Comparison of ENCODE assay signal across 10 mouse cellular contexts in the genomic region with DNA sequence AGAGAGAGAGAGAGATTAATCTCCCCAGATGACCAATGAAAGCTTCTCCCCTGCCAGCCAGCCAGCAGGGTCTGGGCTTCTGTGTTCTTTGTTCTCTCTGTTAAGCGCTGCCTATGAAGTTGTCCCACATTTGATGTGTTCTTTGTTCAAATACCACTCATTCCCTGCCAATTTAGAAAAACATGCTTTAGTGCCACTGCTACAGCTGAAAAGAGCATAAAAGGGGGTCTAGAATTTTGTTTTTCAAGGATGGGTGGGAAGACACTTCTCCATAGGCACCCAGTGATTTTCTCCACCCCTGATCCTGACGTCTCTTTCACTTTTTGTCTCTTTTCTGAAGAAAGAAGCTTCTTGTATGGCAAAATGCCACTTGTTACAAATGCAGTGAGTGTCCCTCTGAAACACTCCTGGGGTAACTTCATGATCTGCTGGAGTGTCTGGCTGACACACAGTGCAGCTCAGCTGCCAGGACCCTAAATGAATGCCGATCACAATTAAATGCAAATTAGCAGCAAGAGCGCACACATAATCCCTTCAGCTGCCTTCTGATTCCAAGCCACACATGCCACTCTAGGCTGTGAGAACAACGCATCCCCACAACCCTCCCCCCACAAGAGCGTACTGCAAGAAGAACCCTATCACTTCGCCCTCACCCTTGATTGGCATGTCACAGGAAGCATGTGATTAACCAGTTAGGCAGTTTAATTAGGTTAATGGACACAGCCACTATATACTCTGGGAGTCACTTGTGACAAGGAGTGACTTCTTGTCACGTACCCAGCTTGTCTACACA.
DNase-seq lines count a peak whose midpoint lies in the region; ATAC-seq and TF ChIP-seq lines count a peak whose summit lies in the region.
"Had no signal": no experiment of that assay in that cellular context is flagged by ENCODE, and none has a peak within 500 bp of the region (broad histone marks: within the 10 kb centered on the region; RNA-seq: fewer than 3 reads in every experiment).

No protein-coding gene starts in this region.

- DNase-seq in heart, adult 11 months = peak; percentile 76
- no peak for DNase-seq in heart, postnatal 10 days
- DNase-seq in embryonic facial prominence, embryonic 14.5 days (ENCODE audit: low spot score) = peak; percentile 58
- peak; percentile 80 for DNase-seq in hindbrain, postnatal 0 days (ENCODE audit: low spot score)
- DNase-seq in adrenal gland, postnatal 25 days = no peak
- DNase-seq: cerebellum, adult 18-20 months had no signal

- no peak overlapping the region for H3K4me2 ChIP-seq in embryonic facial prominence, embryonic 14.5 days (ENCODE audit: low read depth, low read length)
- H3K4me2 ChIP-seq in hindbrain, postnatal 0 days (ENCODE audit: low read depth, low read length) = peak overlapping the region; percentile 31; the same call in 1 of the 2 replicates
- peak overlapping the region; percentile 11 for H3K4me2 ChIP-seq in neural tube, embryonic 13.5 days
- no peak overlapping the region for H3K4me2 ChIP-seq in kidney, embryonic 14.5 days (replicated peaks; ENCODE audit: low read depth, low read length)
- no peak overlapping the region for H3K4me2 ChIP-seq in heart, embryonic 12.5 days

- ATAC-seq in embryonic facial prominence, embryonic 14.5 days (ENCODE audit: low read depth) = peak; percentile 68; the same call in 1 of the 2 replicates
- ATAC-seq in hindbrain, postnatal 0 days = peak; percentile 96
- ATAC-seq in neural tube, embryonic 13.5 days (ENCODE audit: low read depth) = peak; percentile 95
- no peak for ATAC-seq in kidney, embryonic 14.5 days (ENCODE audit: low FRiP score, low TSS enrichment)
- no peak for ATAC-seq in heart, embryonic 12.5 days (ENCODE audit: insufficient number of reproducible peaks, low FRiP score)

- no peaks in the 10 kb centered on the region for H3K27me3 ChIP-seq in embryonic facial prominence, embryonic 14.5 days (replicated peaks; ENCODE audit: control insufficient read depth, insufficient read depth, low read length)
- no peaks in the 10 kb centered on the region for H3K27me3 ChIP-seq in hindbrain, postnatal 0 days (ENCODE audit: insufficient read depth, low read length)
- H3K27me3 ChIP-seq in neural tube, embryonic 13.5 days = no peaks in the 10 kb centered on the region
- no peaks in the 10 kb centered on the region for H3K27me3 ChIP-seq in kidney, embryonic 14.5 days (ENCODE audit: control insufficient read depth, insufficient read depth, low read length)
- no peaks in the 10 kb centered on the region for H3K27me3 ChIP-seq in heart, embryonic 12.5 days (replicated peaks)

- no peaks in the 10 kb centered on the region for H3K9me3 ChIP-seq in embryonic facial prominence, embryonic 14.5 days (ENCODE audit: control insufficient read depth, low read length)
- H3K9me3 ChIP-seq in hindbrain, postnatal 0 days (ENCODE audit: low read length) = no peaks in the 10 kb centered on the region
- no peaks in the 10 kb centered on the region for H3K9me3 ChIP-seq in neural tube, embryonic 13.5 days
- no peaks in the 10 kb centered on the region for H3K9me3 ChIP-seq in kidney, embryonic 14.5 days (ENCODE audit: control insufficient read depth, low read length)
- H3K9me3 ChIP-seq in heart, embryonic 12.5 days (replicated peaks) = no peaks in the 10 kb centered on the region

- H3K36me3 ChIP-seq in embryonic facial prominence, embryonic 14.5 days (ENCODE audit: control insufficient read depth, insufficient read depth, low read length) = no peaks in the 10 kb centered on the region
- H3K36me3 ChIP-seq in hindbrain, postnatal 0 days (ENCODE audit: insufficient read depth, low read length) = no peaks in the 10 kb centered on the region
- H3K36me3 ChIP-seq in neural tube, embryonic 13.5 days = no peaks in the 10 kb centered on the region
- no peaks in the 10 kb centered on the region for H3K36me3 ChIP-seq in kidney, embryonic 14.5 days (ENCODE audit: control insufficient read depth, insufficient read depth, low read length)
- H3K36me3 ChIP-seq in heart, embryonic 12.5 days = no peaks in the 10 kb centered on the region

- no peak overlapping the region for H3K9ac ChIP-seq in embryonic facial prominence, embryonic 14.5 days (ENCODE audit: low read depth, low read length)
- no peak overlapping the region for H3K9ac ChIP-seq in hindbrain, postnatal 0 days (replicated peaks; ENCODE audit: low read length)
- no peak overlapping the region for H3K9ac ChIP-seq in neural tube, embryonic 13.5 days
- no peak overlapping the region for H3K9ac ChIP-seq in kidney, embryonic 14.5 days (ENCODE audit: low read depth, low read length)
- no peak overlapping the region for H3K9ac ChIP-seq in heart, embryonic 12.5 days
- H3K9ac ChIP-seq: liver, embryonic 14.5 days had no signal

- intact Hi-C loops in heart, postnatal 10 days (cut with DNase I) = no loop called here

- H3K27ac ChIP-seq in embryonic facial prominence, embryonic 14.5 days (replicated peaks; ENCODE audit: low read depth, low read length) = no peak overlapping the region
- peak overlapping the region; percentile 37 for H3K27ac ChIP-seq in hindbrain, postnatal 0 days
- peak overlapping the region; percentile 72 for H3K27ac ChIP-seq in neural tube, embryonic 13.5 days (replicated peaks)
- H3K27ac ChIP-seq in kidney, embryonic 14.5 days (ENCODE audit: low read depth, low read length) = no peak overlapping the region
- H3K27ac ChIP-seq in heart, embryonic 12.5 days (ENCODE audit: poor library complexity, severe bottlenecking) = no peak overlapping the region
- H3K27ac ChIP-seq: liver, embryonic 14.5 days had no signal

- WGBS in embryonic facial prominence, embryonic 14.5 days = 30% methylated on average over 8 of the region's 8 CpGs
- 15% methylated on average over 8 of the region's 8 CpGs for WGBS in hindbrain, postnatal 0 days
- WGBS in neural tube, embryonic 13.5 days = 20% methylated on average over 8 of the region's 8 CpGs
- 56% methylated on average over 8 of the region's 8 CpGs for WGBS in kidney, embryonic 14.5 days
- 54% methylated on average over 8 of the region's 8 CpGs for WGBS in heart, embryonic 12.5 days

- no peak for TF ChIP-seq CTCF in hindbrain, postnatal 0 days (IDR thresholded peaks at IDR 0.05; ENCODE audit: low read depth)

- 0 out of 2 replicates have a peak, but pooled peaks cover 6% of the 10 kb centered on the region for H3K4me1 ChIP-seq in embryonic facial prominence, embryonic 14.5 days (ENCODE audit: control insufficient read depth, insufficient read depth, low read length)
- H3K4me1 ChIP-seq in hindbrain, postnatal 0 days (ENCODE audit: insufficient read depth, low read length) = peaks cover 11% of the 10 kb centered on the region; the same call in 1 of the 2 replicates
- H3K4me1 ChIP-seq in neural tube, embryonic 13.5 days (replicated peaks) = peaks cover 16% of the 10 kb centered on the region
- H3K4me1 ChIP-seq in kidney, embryonic 14.5 days (ENCODE audit: control insufficient read depth, insufficient read depth, low read length) = no peaks in the 10 kb centered on the region
- peaks cover 19% of the 10 kb centered on the region for H3K4me1 ChIP-seq in heart, embryonic 12.5 days (replicated peaks)

- H3K4me3 ChIP-seq in embryonic facial prominence, embryonic 14.5 days (ENCODE audit: low read depth, low read length) = no peak overlapping the region
- H3K4me3 ChIP-seq in hindbrain, postnatal 0 days (ENCODE audit: low read length) = no peak overlapping the region
- H3K4me3 ChIP-seq in neural tube, embryonic 13.5 days = no peak overlapping the region
- H3K4me3 ChIP-seq in kidney, embryonic 14.5 days (ENCODE audit: low read length) = no peak overlapping the region
- no peak overlapping the region for H3K4me3 ChIP-seq in heart, embryonic 12.5 days

Comparison
In these comparisons a context has a peak if more than half of its experiments do, and no peak if none do; other contexts are left out.
1. DNase-seq: peak in heart, adult 11 months (single experiment), embryonic facial prominence, embryonic 14.5 days (single experiment) and hindbrain, postnatal 0 days (single experiment); none in heart, postnatal 10 days (0 of 2) and adrenal gland, postnatal 25 days (single experiment).
2. ATAC-seq: peak in embryonic facial prominence, embryonic 14.5 days (single experiment), hindbrain, postnatal 0 days (single experiment) and neural tube, embryonic 13.5 days (single experiment); none in kidney, embryonic 14.5 days (single experiment) and heart, embryonic 12.5 days (single experiment).
3. H3K27ac ChIP-seq: peak in hindbrain, postnatal 0 days (single experiment) and neural tube, embryonic 13.5 days (single experiment); none in embryonic facial prominence, embryonic 14.5 days (single experiment), kidney, embryonic 14.5 days (single experiment) and heart, embryonic 12.5 days (single experiment).
4. H3K4me2 ChIP-seq: peak in hindbrain, postnatal 0 days (single experiment) and neural tube, embryonic 13.5 days (single experiment); none in embryonic facial prominence, embryonic 14.5 days (single experiment), kidney, embryonic 14.5 days (single experiment) and heart, embryonic 12.5 days (single experiment).